Mouse (Mus musculus) MEL (cell line): ENCODE measurements at regions not wholly inside any gene's neighbourhood (a gene's known extent, or its start where the extent isn't known, plus 50 kb on each side); places are given as distances from the start of the nearest gene placed in this dataset.

ENCODE experiments used
- CTCF ChIP-seq, 3 experiments: IDR thresholded peaks in 2 of 3; conservative IDR thresholded peaks in 1 of 3; 2 replicates each; pipeline ENCODE4 v1.5.1; 2011 to 2012; ENCODE audit warnings: low read length in 3 of 3, low read depth in 2 of 3, mild to moderate bottlenecking in 2 of 3, improper control_type of control experiment in 1 of 3, inconsistent platforms in 1 of 3, mixed read lengths in 1 of 3, moderate library complexity in 1 of 3; ENCODE audit not compliant: control insufficient read depth in 1 of 3, insufficient read depth in 1 of 3, poor library complexity in 1 of 3, severe bottlenecking in 1 of 3
- E2F4 ChIP-seq: IDR thresholded peaks from 2 replicates; pipeline ENCODE4 v1.6.1; 2011; ENCODE audit warnings: low read depth, low read length, improper control_type of control experiment, borderline replicate concordance
- EP300 ChIP-seq, 2 experiments: IDR thresholded peaks; 2 replicates each; pipeline ENCODE4 v1.6.1; 2011; ENCODE audit warnings: improper control_type of control experiment in 2 of 2, low read length in 2 of 2, low read depth in 1 of 2, mild to moderate bottlenecking in 1 of 2
- HCFC1 ChIP-seq: IDR thresholded peaks from 2 replicates; pipeline ENCODE4 v1.6.1; 2012; ENCODE audit warnings: low read depth, mild to moderate bottlenecking, inconsistent platforms, low read length, improper control_type of control experiment, moderate library complexity
- MAX ChIP-seq: IDR thresholded peaks from 2 replicates; pipeline ENCODE4 v1.6.1; 2011; ENCODE audit warnings: low read length, improper control_type of control experiment
- MAZ ChIP-seq: IDR thresholded peaks from 2 replicates; pipeline ENCODE4 v1.6.1; 2012; ENCODE audit warnings: low read depth, mild to moderate bottlenecking, inconsistent platforms, low read length, improper control_type of control experiment
- MEF2A ChIP-seq: IDR thresholded peaks from 2 replicates; pipeline ENCODE4 v1.6.1; 2014; ENCODE audit warnings: low read depth, mild to moderate bottlenecking, inconsistent platforms, low read length, improper control_type of control experiment; ENCODE audit not compliant: poor library complexity, insufficient replicate concordance, severe bottlenecking; ENCODE audit errors: extremely low read depth
- MXI1 ChIP-seq: IDR thresholded peaks from 2 replicates; pipeline ENCODE4 v1.6.1; 2011; ENCODE audit warnings: mild to moderate bottlenecking, low read depth, low read length, improper control_type of control experiment
- POLR2A ChIP-seq, 2 experiments: IDR thresholded peaks; 2 replicates each; pipeline ENCODE4 v1.6.1; 2011 to 2012; ENCODE audit warnings: low read length in 2 of 2, mild to moderate bottlenecking in 2 of 2, control low read depth in 1 of 2, improper control_type of control experiment in 1 of 2, low read depth in 1 of 2, moderate library complexity in 1 of 2; ENCODE audit not compliant: control insufficient read depth in 1 of 2, insufficient read depth in 1 of 2, poor library complexity in 1 of 2
- RAD21 ChIP-seq: IDR thresholded peaks from 2 replicates; pipeline ENCODE4 v1.6.1; 2011; ENCODE audit warnings: mild to moderate bottlenecking, low read depth, low read length, improper control_type of control experiment
- SIN3A ChIP-seq: IDR thresholded peaks from 2 replicates; pipeline ENCODE4 v1.6.1; 2012; ENCODE audit warnings: low read length, improper control_type of control experiment, inconsistent platforms
- TCF12 ChIP-seq: IDR thresholded peaks from 2 replicates; pipeline ENCODE4 v1.6.1; 2014; ENCODE audit warnings: low read depth, mild to moderate bottlenecking, inconsistent platforms, low read length, improper control_type of control experiment, moderate library complexity
- ZC3H11A ChIP-seq: IDR thresholded peaks from 2 replicates; pipeline ENCODE4 v1.6.1; 2012; ENCODE audit warnings: low read depth, mild to moderate bottlenecking, inconsistent platforms, low read length, improper control_type of control experiment
- ZMIZ1 ChIP-seq: IDR thresholded peaks from 2 replicates; pipeline ENCODE4 v1.6.1; 2012; ENCODE audit warnings: low read depth, mild to moderate bottlenecking, inconsistent platforms, low read length, improper control_type of control experiment, moderate library complexity

DNA sequence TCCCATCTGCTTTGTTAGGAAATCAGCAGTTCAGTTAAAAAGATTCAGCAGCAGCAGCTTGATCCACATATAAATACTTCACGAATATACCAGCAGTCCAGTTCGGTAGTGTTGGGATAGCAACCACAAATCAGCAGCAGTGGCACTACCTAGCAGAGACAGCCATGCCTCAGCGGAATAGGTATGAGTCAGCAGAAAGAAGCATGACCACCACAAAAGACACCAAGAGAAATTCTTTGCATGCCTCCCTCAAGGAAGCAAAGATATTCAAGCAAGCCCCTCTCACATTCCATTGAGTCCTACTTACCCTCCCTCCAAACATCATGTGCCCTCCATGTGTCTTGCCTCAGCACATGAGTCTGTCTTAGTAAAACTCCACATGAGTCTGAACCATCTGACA lies 117.5 kb upstream of the Cpeb2 start:
- TF ChIP-seq RAD21, result no peak
- TF ChIP-seq POLR2A (IDR thresholded peaks at IDR 0.05; ENCODE audit: control insufficient read depth in 1 of 2, insufficient read depth in 1 of 2, low read depth in 1 of 2, low read length in 2 of 2, poor library complexity in 1 of 2), result no peak
- no peak for TF ChIP-seq CTCF (IDR thresholded peaks at IDR 0.05 in 2 of 3, conservative IDR thresholded peaks at IDR 0.05 in 1 of 3; ENCODE audit: control insufficient read depth in 1 of 3, insufficient read depth in 1 of 3, low read depth in 2 of 3, low read length in 3 of 3, poor library complexity in 1 of 3, severe bottlenecking in 1 of 3)
- TF ChIP-seq MAX, result no peak
- TF ChIP-seq ZMIZ1, result no peak
- no peak for TF ChIP-seq HCFC1
- no peak for TF ChIP-seq MEF2A
- no peak for TF ChIP-seq E2F4
- TF ChIP-seq ZC3H11A, result no peak
- TF ChIP-seq EP300 (IDR thresholded peaks at IDR 0.05; ENCODE audit: low read depth in 1 of 2, low read length in 2 of 2), result no peak
- TF ChIP-seq MAZ, result no peak
- TF ChIP-seq MXI1, result no peak
- TF ChIP-seq TCF12, result no peak
- TF ChIP-seq SIN3A, result no peak
